Comparison of ENCODE assay signal across 15 mouse cellular contexts in the genomic region with DNA sequence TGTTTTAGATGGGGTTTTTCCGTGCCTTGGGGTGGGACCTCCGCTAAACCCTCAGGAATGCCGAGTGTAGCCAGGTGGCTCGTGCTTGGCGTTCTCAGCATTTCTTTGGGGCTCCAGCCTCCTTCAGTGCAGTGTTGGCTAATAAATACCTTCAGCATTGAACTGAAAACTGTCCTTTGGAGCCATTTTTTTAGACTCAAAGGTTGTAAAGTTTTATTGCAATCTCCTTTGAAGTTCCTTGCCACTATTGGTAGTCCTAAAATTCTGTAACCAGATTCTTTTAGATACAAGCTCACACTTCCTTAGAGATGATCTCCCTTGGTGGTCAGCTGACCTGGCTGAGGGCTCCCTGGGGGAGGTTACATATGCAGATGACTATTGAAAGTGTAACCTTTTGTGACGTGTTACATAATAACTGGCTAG. TPM values are rescaled to one million over a fixed set of nuclear protein-coding genes. Genes with fewer than 3 reads are reported as not detected.
A peak's percentile ranks its signal among the peaks of the same experiment; 100 is the strongest.
DNase-seq lines count a peak whose midpoint lies in the region; ATAC-seq and TF ChIP-seq lines count a peak whose summit lies in the region.
"Had no signal": no experiment of that assay in that cellular context is flagged by ENCODE, and none has a peak within 500 bp of the region (broad histone marks: within the 10 kb centered on the region; RNA-seq: fewer than 3 reads in every experiment).

No protein-coding gene starts in this region.

- no peak for ATAC-seq in midbrain, embryonic 14.5 days (ENCODE audit: low FRiP score, low TSS enrichment)
- ATAC-seq: hindbrain, embryonic 16.5 days; liver, embryonic 12.5 days had no signal

- H3K9me3 ChIP-seq in midbrain, embryonic 14.5 days (ENCODE audit: control insufficient read depth, low read length): no peaks in the 10 kb centered on the region
- H3K9me3 ChIP-seq: liver, embryonic 12.5 days; neural tube, embryonic 12.5 days; stomach, embryonic 15.5 days had no signal

- no peak for DNase-seq in gastrocnemius, adult 2 months
- DNase-seq in gastrocnemius, postnatal 36 days: no peak
- peak; percentile 68 to 74 for DNase-seq in lung, adult 18-20 months
- DNase-seq in lung, postnatal 14 days: no peak
- DNase-seq in lung, adult 2 months: peak; percentile 52
- DNase-seq in right cerebral cortex, adult 18-20 months: no peak
- DNase-seq in midbrain, embryonic 14.5 days: no peak
- no peak for DNase-seq in urinary bladder, postnatal 25 days (ENCODE audit: low spot score)
- DNase-seq: layer of hippocampus, postnatal 36 days had no signal

- no peak overlapping the region for H3K9ac ChIP-seq in midbrain, embryonic 14.5 days (replicated peaks; ENCODE audit: low read length)
- H3K9ac ChIP-seq: liver, embryonic 12.5 days; neural tube, embryonic 12.5 days; stomach, embryonic 15.5 days had no signal

- no peak for TF ChIP-seq POLR2A in lung, adult 2 months (IDR thresholded peaks at IDR 0.05; ENCODE audit: borderline replicate concordance, extremely low read depth, low read depth, low read length)

- intact Hi-C loops in gastrocnemius, adult 2 months (cut with DNase I): loop anchor here (10.0 kb wide), 1 partner anchor 51 kb away; no protein-coding TSS in a partner anchor
- intact Hi-C loops in gastrocnemius, postnatal 36 days (cut with DNase I): no loop called here

- H3K27me3 ChIP-seq in midbrain, embryonic 14.5 days (ENCODE audit: control insufficient read depth, insufficient read depth, low read length): no peaks in the 10 kb centered on the region
- H3K27me3 ChIP-seq: liver, embryonic 12.5 days; neural tube, embryonic 12.5 days; stomach, embryonic 15.5 days had no signal

- H3K4me2 ChIP-seq in midbrain, embryonic 14.5 days (ENCODE audit: low read length): no peak overlapping the region
- H3K4me2 ChIP-seq: liver, embryonic 12.5 days; midbrain, embryonic 11.5 days; neural tube, embryonic 12.5 days; stomach, embryonic 15.5 days had no signal

- TF ChIP-seq CTCF in gastrocnemius, adult 2 months (IDR thresholded peaks at IDR 0.05): no peak
- TF ChIP-seq CTCF in lung, adult 2 months (IDR thresholded peaks at IDR 0.05; ENCODE audit: insufficient read depth, low read length): no peak

- H3K27ac ChIP-seq in gastrocnemius, adult 2 months: peak overlapping the region; percentile 59
- no peak overlapping the region for H3K27ac ChIP-seq in midbrain, embryonic 14.5 days (replicated peaks; ENCODE audit: low read depth, low read length)
- H3K27ac ChIP-seq: liver, embryonic 12.5 days; neural tube, embryonic 12.5 days; stomach, embryonic 15.5 days had no signal

- H3K4me1 ChIP-seq in lung, adult 2 months (ENCODE audit: control insufficient read depth, insufficient read depth, low read length): peaks cover 6% of the 10 kb centered on the region; the same call in 1 of the 2 replicates
- H3K4me1 ChIP-seq in midbrain, embryonic 14.5 days (ENCODE audit: control insufficient read depth, insufficient read depth, low read length): 0 out of 2 replicates have a peak, but pooled peaks cover 4% of the 10 kb centered on the region
- H3K4me1 ChIP-seq: neural tube, embryonic 12.5 days had no signal

- no peak overlapping the region for H3K4me3 ChIP-seq in gastrocnemius, adult 2 months
- H3K4me3 ChIP-seq in lung, adult 2 months (replicated peaks; ENCODE audit: extremely low read depth, low read depth, low read length): no peak overlapping the region
- H3K4me3 ChIP-seq in midbrain, embryonic 14.5 days (replicated peaks; ENCODE audit: low read depth, low read length): no peak overlapping the region
- H3K4me3 ChIP-seq: liver, embryonic 12.5 days; neural tube, embryonic 12.5 days; stomach, embryonic 15.5 days had no signal

- WGBS in lung, adult 2 months: 41% methylated on average over 6 of the region's 6 CpGs
- WGBS in midbrain, embryonic 14.5 days: 42% methylated on average over 6 of the region's 6 CpGs

- H3K36me3 ChIP-seq in midbrain, embryonic 14.5 days (ENCODE audit: control insufficient read depth, insufficient read depth, low read length): no peaks in the 10 kb centered on the region
- H3K36me3 ChIP-seq: G1E; neural tube, embryonic 12.5 days had no signal

RNA-seq across cellular contexts. Expression of a gene that starts 46.7 kb away (rescaled TPM):
- 100 to 1,000 TPM; 200 to 329 TPM for total RNA-seq in gastrocnemius, adult 2 months (2021)
- total RNA-seq in gastrocnemius, postnatal 36 days (2021): 100 to 1,000 TPM; 276 to 290 TPM
- polyA plus RNA-seq in lung, adult 2 months (2012; rRNA removed): 21.5 and 23.4 TPM in 2 replicates
- 63.9 and 69.5 TPM in 2 replicates for polyA plus RNA-seq in midbrain, embryonic 14.5 days (2014; fragmentation: Nextera tagmentation; extraction: Ambion mirVana)
- total RNA-seq: G1E had no signal
- polyA plus RNA-seq: G1E had no signal

Comparison
In these comparisons a context has a peak if more than half of its experiments do, and no peak if none do; other contexts are left out.
1. DNase-seq: peak in lung, adult 18-20 months (2 of 2) and lung, adult 2 months (single experiment); none in gastrocnemius, adult 2 months (single experiment), gastrocnemius, postnatal 36 days (0 of 2), lung, postnatal 14 days (single experiment), right cerebral cortex, adult 18-20 months (single experiment), midbrain, embryonic 14.5 days (single experiment) and urinary bladder, postnatal 25 days (single experiment).